Mouse (Mus musculus) midbrain, embryonic 16.5 days (tissue): ENCODE measurements at regions not wholly inside any gene's neighbourhood (a gene's known extent, or its start where the extent isn't known, plus 50 kb on each side); places are given as distances from the start of the nearest gene placed in this dataset.

Experiments used
- ATAC-seq: fragments of 200-750 bp; cut with Nextera tagmentation; 2 replicates; pipeline ENCODE4 v1.8.0; 2017; ENCODE audit warnings: moderate TSS enrichment
- H3K27ac ChIP-seq: fragments of 300-500 bp; sonication (generic); 2 replicates; pipeline ENCODE4 v1.5.1; 2014; ENCODE audit warnings: mild to moderate bottlenecking, low read length, mixed read lengths
- H3K27me3 ChIP-seq: fragments of 300-500 bp; sonication (generic); 2 replicates; pipeline ENCODE4 v1.6.1; 2014; ENCODE audit warnings: low read depth, low read length, mixed read lengths; ENCODE audit not compliant: control insufficient read depth, insufficient read depth
- H3K36me3 ChIP-seq: fragments of 300-500 bp; sonication (generic); 2 replicates; pipeline ENCODE4 v1.6.1; 2014; ENCODE audit warnings: mild to moderate bottlenecking, low read length, moderate library complexity, mixed read lengths; ENCODE audit not compliant: control insufficient read depth, insufficient read depth
- H3K4me1 ChIP-seq: fragments of 300-500 bp; sonication (generic); 2 replicates; pipeline ENCODE4 v1.6.1; 2014; ENCODE audit warnings: mild to moderate bottlenecking, low read length, mixed read lengths; ENCODE audit not compliant: control insufficient read depth, insufficient read depth
- H3K4me2 ChIP-seq: fragments of 300-500 bp; sonication (generic); 2 replicates; pipeline ENCODE4 v1.6.1; 2014; ENCODE audit warnings: mild to moderate bottlenecking, low read length, mixed read lengths
- H3K4me3 ChIP-seq: fragments of 300-500 bp; sonication (generic); 2 replicates; pipeline ENCODE4 v1.5.1; 2014; ENCODE audit warnings: low read depth, mild to moderate bottlenecking, low read length, moderate library complexity, mixed read lengths
- H3K9ac ChIP-seq: fragments of 300-500 bp; sonication (generic); 2 replicates; pipeline ENCODE4 v1.6.1; 2014; ENCODE audit warnings: low read depth, low read length, mixed read lengths
- H3K9me3 ChIP-seq: fragments of 300-500 bp; sonication (generic); replicated peaks from 2 replicates; pipeline ENCODE4 v1.6.1; 2014; ENCODE audit warnings: mild to moderate bottlenecking, low read length, mixed read lengths; ENCODE audit not compliant: control insufficient read depth, poor library complexity, severe bottlenecking
- WGBS: fragments of 180-500 bp; shearing (Covaris S2); extraction: QIAGEN DNeasy Blood & Tissue Kit; methylation state at CpG from one replicate; pipeline ENCODE4 v1.1.7; 2014; 5-methylcytosine and 5-hydroxymethylcytosine counted together

DNA sequence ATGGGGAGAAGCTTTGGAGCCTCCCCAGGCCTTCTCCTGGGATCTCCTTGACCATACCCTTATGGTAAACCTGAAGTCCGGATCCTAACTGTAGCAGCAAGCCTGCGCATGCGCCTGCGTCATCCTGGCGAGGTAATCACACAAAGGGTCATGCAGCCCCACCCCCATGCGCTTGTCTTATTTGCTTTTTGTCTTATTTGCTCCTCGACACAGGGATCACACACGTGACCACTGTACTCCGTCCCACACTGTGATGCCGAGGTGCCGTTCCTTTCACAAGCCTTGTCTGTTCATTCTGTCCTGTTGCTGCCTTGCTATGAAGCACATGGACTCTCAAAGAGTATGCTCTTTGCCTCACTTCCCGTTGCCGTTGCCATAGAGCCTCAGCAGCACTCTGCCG is 120.9 kb downstream of the Ddx11 start:
- Histone ChIP-seq H3K36me3 (no peaks in the 10 kb centered on the region), H3K27me3 (no peaks in the 10 kb centered on the region), H3K4me1 (peaks cover 3% of the 10 kb centered on the region; the same call in 1 of the 2 replicates), H3K4me3 (no peak overlapping the region), H3K9me3 (no peaks in the 10 kb centered on the region), H3K9ac (no peak overlapping the region), H3K27ac (no peak overlapping the region), H3K4me2 (no peak overlapping the region)
- no peak for ATAC-seq
- 91% methylated on average over 14 of the region's 14 CpGs for WGBS

DNA sequence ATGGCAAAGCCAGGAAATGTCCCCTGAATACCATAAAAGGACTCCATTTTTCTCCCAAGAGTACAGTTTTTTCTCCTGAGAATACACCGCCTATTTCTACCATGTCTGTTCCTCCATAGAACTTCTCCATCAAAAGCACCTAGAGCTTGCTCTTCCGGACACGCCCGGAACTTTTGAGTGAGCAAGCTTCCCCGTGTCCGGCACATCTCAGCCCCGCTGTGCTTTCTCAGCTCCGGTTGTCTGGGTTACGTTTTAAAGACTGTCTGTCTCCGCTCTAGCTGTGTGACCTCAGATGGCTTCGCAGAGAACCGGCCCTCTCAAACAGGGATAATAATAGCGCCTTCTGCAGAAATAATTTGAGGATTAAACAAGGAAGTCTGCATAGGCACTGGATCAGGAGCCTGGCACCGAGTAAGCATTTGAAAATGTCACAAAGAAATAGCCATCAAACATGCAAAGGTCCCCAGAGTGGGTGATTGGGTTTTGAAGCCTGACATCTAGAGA is 122.8 kb downstream of the Ddx11 start:
- 57% methylated on average over 14 of the region's 14 CpGs for WGBS
- ATAC-seq: no peak
- Histone ChIP-seq H3K9ac (no peak overlapping the region), H3K9me3 (no peaks in the 10 kb centered on the region), H3K27ac (no peak overlapping the region), H3K27me3 (no peaks in the 10 kb centered on the region), H3K36me3 (no peaks in the 10 kb centered on the region), H3K4me2 (no peak overlapping the region), H3K4me3 (no peak overlapping the region), H3K4me1 (peaks cover 3% of the 10 kb centered on the region; the same call in 1 of the 2 replicates)

DNA sequence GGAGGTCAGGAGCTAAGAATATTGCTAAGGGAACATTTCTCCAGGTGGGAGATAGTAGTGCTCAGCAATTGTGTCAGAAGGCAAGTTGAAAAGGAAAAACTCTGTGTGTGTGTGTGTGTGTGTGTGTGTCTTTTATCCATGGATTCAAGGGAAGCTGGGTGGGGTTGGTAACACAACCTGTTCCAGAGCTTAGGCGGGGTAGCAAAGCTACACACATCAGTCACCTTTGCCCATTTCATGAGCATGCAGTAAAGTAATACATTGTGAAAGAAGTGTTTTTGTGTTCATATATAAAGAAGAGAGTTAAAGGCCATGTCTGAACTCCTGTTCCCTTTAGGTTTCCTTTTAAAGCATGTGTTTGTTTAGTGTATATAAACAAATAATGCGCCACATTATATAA is 128.2 kb downstream of the Ddx11 start:
- Histone ChIP-seq H3K9me3 (no peaks in the 10 kb centered on the region), H3K27ac (no peak overlapping the region), H3K4me1 (no peaks in the 10 kb centered on the region), H3K4me3 (no peak overlapping the region), H3K4me2 (no peak overlapping the region), H3K36me3 (no peaks in the 10 kb centered on the region), H3K27me3 (no peaks in the 10 kb centered on the region), H3K9ac (no peak overlapping the region)
- no peak for ATAC-seq
- 93% methylated on average over 2 of the region's 2 CpGs for WGBS

DNA sequence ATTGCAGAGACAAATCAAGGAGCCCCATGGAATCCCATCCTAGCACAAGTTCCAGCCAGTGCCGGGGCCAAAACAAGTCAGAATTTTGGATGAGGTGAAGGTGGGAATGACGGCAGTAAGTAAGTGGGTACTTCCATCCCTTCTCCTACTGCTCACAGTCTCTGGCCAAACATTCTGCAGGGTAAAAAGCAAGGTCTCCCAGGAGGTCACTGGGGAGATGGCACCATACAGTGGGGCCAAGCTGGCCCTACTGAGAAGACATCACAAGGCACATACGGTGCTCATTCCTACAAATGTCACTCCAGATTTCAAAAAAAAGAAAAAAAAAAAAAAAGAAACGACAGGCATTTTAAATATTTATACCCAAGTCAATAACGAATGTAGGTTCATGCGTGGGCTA is 129.6 kb downstream of the Ddx11 start:
- 87% methylated on average over 6 of the region's 6 CpGs for WGBS
- no peak overlapping the region for H3K27ac ChIP-seq
- ATAC-seq: no peak
- H3K36me3 ChIP-seq: no peaks in the 10 kb centered on the region
- no peak overlapping the region for H3K9ac ChIP-seq
- H3K9me3 ChIP-seq: no peaks in the 10 kb centered on the region
- no peaks in the 10 kb centered on the region for H3K4me1 ChIP-seq
- H3K27me3 ChIP-seq: no peaks in the 10 kb centered on the region
- no peak overlapping the region for H3K4me3 ChIP-seq
- H3K4me2 ChIP-seq: no peak overlapping the region

DNA sequence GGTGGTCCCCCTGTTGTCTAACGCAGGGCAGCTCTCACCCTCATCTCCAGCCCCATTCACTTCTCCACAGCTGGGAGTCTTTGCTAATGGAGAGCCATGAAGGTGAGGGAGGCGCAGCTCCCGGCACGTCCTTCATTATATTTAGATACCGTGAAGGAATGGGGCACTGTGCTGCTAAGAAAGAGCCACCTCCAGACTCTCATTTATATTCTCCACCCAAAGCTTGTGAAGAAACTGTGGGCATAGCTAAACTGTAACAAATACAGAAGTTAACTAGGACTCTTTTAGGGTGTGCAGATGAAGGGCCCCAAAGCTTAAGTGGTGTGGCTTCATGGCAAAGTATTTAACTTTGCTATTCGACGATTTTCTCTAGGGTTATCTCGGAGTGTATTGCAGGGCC is 136.4 kb downstream of the Ddx11 start:
- Histone ChIP-seq H3K9me3 (no peaks in the 10 kb centered on the region), H3K27ac (no peak overlapping the region), H3K4me2 (no peak overlapping the region), H3K36me3 (no peaks in the 10 kb centered on the region), H3K4me3 (no peak overlapping the region), H3K9ac (no peak overlapping the region), H3K27me3 (no peaks in the 10 kb centered on the region), H3K4me1 (no peaks in the 10 kb centered on the region)
- no peak for ATAC-seq
- 65% methylated on average over 8 of the region's 8 CpGs for WGBS

DNA sequence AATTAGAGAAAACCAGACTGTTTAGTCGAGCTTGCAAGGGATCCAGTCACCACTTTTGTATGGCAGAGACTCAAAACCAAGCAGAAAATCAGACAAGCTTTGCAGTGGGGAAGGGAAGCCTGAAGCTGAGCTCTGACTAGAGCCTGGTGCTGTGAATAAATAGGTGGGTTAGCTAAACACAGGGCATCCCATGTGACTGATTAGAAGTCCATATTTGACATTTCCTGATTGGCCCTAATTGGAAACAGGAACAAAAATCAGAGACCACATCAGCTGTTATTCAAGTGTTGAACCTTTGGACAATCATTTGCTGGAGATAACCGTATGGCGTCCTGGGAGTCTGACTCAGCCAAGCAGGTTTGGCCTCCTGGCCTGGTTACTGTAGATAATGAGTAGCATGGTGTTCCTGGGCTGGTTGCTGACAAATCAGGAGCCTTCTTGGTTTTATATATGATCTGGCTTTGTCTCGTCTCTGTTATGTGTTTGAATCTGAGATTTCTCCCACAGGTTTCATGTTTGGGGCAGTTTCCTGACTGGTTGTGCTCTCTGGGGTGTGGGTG is 139.4 kb downstream of the Ddx11 start:
- no peaks in the 10 kb centered on the region for H3K4me1 ChIP-seq
- H3K27me3 ChIP-seq: no peaks in the 10 kb centered on the region
- H3K27ac ChIP-seq: no peak overlapping the region
- no peaks in the 10 kb centered on the region for H3K36me3 ChIP-seq
- H3K9ac ChIP-seq: no peak overlapping the region
- 81% methylated on average over 4 of the region's 4 CpGs for WGBS
- H3K9me3 ChIP-seq: no peaks in the 10 kb centered on the region
- no peak for ATAC-seq
- H3K4me2 ChIP-seq: no peak overlapping the region
- no peak overlapping the region for H3K4me3 ChIP-seq

DNA sequence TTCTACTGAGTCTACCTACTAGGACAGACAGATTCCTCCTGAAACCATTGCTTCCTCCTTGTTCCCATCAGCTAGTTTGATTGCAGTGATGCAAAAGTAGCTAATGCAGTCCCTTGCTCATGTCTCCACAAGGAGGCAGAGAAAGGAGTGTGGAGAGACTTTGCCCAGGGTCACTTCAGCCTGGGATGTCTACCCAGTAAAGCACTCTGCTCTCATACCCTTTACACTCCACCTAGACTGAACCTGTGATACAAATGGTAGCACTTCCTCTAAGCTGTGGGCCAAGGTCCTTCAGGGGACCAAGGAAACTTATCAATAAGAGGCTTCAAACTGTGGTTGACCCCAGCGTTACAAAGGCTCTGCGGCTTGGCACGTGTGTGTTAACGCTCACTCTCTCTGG is 140.1 kb downstream of the Ddx11 start:
- 89% methylated on average over 4 of the region's 4 CpGs for WGBS
- H3K9ac ChIP-seq: no peak overlapping the region
- H3K36me3 ChIP-seq: no peaks in the 10 kb centered on the region
- H3K27me3 ChIP-seq: no peaks in the 10 kb centered on the region
- no peak overlapping the region for H3K4me3 ChIP-seq
- H3K27ac ChIP-seq: no peak overlapping the region
- no peak for ATAC-seq
- no peaks in the 10 kb centered on the region for H3K9me3 ChIP-seq
- H3K4me2 ChIP-seq: no peak overlapping the region
- H3K4me1 ChIP-seq: no peaks in the 10 kb centered on the region

DNA sequence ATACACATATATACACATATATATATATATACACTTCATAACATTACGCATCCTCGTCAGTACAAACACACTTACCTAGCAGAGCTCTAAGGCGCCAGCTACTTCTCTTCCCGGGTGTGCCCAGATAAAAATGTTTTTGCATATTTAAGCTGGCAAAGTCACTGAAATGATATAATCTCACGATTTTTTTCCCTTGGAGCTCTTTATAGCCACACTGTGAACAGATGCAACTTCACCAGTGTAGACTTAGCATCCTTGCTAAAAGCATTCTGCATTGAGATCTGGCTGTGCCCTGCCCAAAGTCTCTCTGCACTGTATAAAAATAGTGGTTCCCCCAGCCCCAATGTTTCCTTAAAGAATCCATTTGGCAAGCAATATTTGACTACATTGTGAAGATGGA is 143.5 kb downstream of the Ddx11 start:
- Histone ChIP-seq H3K4me3 (no peak overlapping the region), H3K27me3 (no peaks in the 10 kb centered on the region), H3K9me3 (no peaks in the 10 kb centered on the region), H3K4me1 (no peaks in the 10 kb centered on the region), H3K27ac (no peak overlapping the region), H3K36me3 (no peaks in the 10 kb centered on the region), H3K9ac (no peak overlapping the region), H3K4me2 (no peak overlapping the region)
- no peak for ATAC-seq
- 85% methylated on average over 5 of the region's 5 CpGs for WGBS

DNA sequence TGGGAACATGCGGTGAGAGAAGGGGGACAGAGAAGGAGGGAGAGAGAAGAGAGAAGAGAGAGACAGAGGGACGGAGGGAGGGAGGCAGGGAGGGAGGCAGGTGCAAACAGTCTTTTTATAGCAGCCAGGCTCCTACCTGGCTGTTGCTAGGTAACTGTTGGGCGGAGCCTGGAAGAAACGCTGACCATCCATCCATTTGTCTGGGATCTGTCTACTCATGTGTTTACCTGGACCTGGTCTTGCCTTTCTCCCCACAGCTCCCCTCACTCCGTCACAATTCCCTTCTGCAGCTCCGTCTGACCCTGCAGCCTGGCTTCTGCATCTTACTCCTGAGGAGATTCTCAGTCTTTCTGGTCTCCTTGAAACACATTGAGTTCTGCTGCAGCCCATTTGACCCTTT is 144.5 kb downstream of the Ddx11 start:
- no peaks in the 10 kb centered on the region for H3K9me3 ChIP-seq
- no peaks in the 10 kb centered on the region for H3K27me3 ChIP-seq
- ATAC-seq: peak; percentile 11; the same call in 1 of the 2 replicates
- no peak overlapping the region for H3K4me3 ChIP-seq
- no peak overlapping the region for H3K27ac ChIP-seq
- 49% methylated on average over 6 of the region's 6 CpGs for WGBS
- no peak overlapping the region for H3K9ac ChIP-seq
- H3K4me2 ChIP-seq: no peak overlapping the region
- no peaks in the 10 kb centered on the region for H3K4me1 ChIP-seq
- no peaks in the 10 kb centered on the region for H3K36me3 ChIP-seq
